In the genomic region with DNA sequence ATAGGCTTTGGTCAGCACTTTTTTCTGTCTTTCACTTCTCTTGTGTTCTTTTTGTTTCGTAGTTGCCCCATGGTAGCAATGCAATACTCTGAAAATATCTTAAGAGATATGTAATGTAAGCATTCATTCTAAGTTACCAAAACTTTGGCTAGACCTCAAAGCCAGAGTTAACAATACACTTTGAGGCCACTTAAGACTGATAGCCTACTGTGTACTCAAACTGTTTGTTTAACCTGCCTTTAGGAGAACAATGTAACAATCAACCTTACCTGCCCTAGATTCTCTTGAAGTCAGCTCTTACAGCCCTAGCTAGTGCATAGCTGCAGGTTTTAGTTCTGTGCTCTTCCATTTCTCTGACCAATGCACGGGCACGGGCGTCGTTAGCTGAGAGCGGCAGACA, we compare ENCODE assay signal across 22 mouse cellular contexts. TPM values are rescaled to one million over a fixed set of nuclear protein-coding genes. Genes with fewer than 3 reads are reported as not detected.
DNase-seq lines count a peak whose midpoint lies in the region; ATAC-seq and TF ChIP-seq lines count a peak whose summit lies in the region.
"Had no signal": no experiment of that assay in that cellular context is flagged by ENCODE, and none has a peak within 500 bp of the region (broad histone marks: within the 10 kb centered on the region; RNA-seq: fewer than 3 reads in every experiment).

No protein-coding gene starts in this region.

- 0 out of 2 replicates have a peak, but pooled peaks cover 3% of the 10 kb centered on the region for H3K36me3 ChIP-seq in lung, embryonic 16.5 days (ENCODE audit: control insufficient read depth, insufficient read depth, low read length)
- no peaks in the 10 kb centered on the region for H3K36me3 ChIP-seq in stomach, embryonic 14.5 days (ENCODE audit: control insufficient read depth, insufficient read depth, low read length)
- H3K36me3 ChIP-seq: heart, embryonic 15.5 days had no signal

- ATAC-seq in lung, embryonic 16.5 days (ENCODE audit: low read depth), result peak; percentile 45; the same call in 1 of the 2 replicates
- peak; percentile 68 for ATAC-seq in stomach, embryonic 14.5 days (ENCODE audit: insufficient number of reproducible peaks, insufficient read depth, low FRiP score, low read depth)
- ATAC-seq: CD4-positive, CD25-positive, alpha-beta regulatory T cell, adult 4 months; forebrain, embryonic 16.5 days had no signal

- no peak overlapping the region for H3K27ac ChIP-seq in lung, embryonic 16.5 days (ENCODE audit: low read length)
- 0 out of 2 replicates have a peak overlapping the region, but pooled peaks have one; percentile 79 for H3K27ac ChIP-seq in cortical plate, adult 2 months (ENCODE audit: insufficient read depth, low read length)
- H3K27ac ChIP-seq in stomach, embryonic 14.5 days (ENCODE audit: low read length), result no peak overlapping the region
- H3K27ac ChIP-seq: embryonic facial prominence, embryonic 12.5 days; heart, adult 2 months; heart, embryonic 15.5 days; hindbrain, embryonic 13.5 days had no signal

- H3K4me2 ChIP-seq in lung, embryonic 16.5 days (ENCODE audit: low read depth, low read length), result no peak overlapping the region
- H3K4me2 ChIP-seq in stomach, embryonic 14.5 days (replicated peaks; ENCODE audit: low read depth, low read length), result no peak overlapping the region
- H3K4me2 ChIP-seq: embryonic facial prominence, embryonic 12.5 days; heart, embryonic 11.5 days; heart, embryonic 15.5 days; hindbrain, embryonic 13.5 days had no signal

- no peak for TF ChIP-seq CTCF in cortical plate, adult 2 months (IDR thresholded peaks at IDR 0.05; ENCODE audit: extremely low read depth, insufficient read depth, low read length)

- no peaks in the 10 kb centered on the region for H3K27me3 ChIP-seq in lung, embryonic 16.5 days (ENCODE audit: control insufficient read depth, insufficient read depth, low read depth, low read length)
- no peaks in the 10 kb centered on the region for H3K27me3 ChIP-seq in stomach, embryonic 14.5 days (ENCODE audit: control insufficient read depth, insufficient read depth, low read length)
- H3K27me3 ChIP-seq: embryonic facial prominence, embryonic 12.5 days; heart, embryonic 15.5 days; hindbrain, embryonic 13.5 days had no signal

- TF ChIP-seq POLR2A in cortical plate, adult 2 months (IDR thresholded peaks at IDR 0.05; ENCODE audit: extremely low read depth, insufficient read depth, low read length), result no peak

- WGBS in lung, embryonic 16.5 days, result 56% methylated on average over 6 of the region's 6 CpGs
- WGBS in stomach, embryonic 14.5 days, result 71% methylated on average over 6 of the region's 6 CpGs

- no peak overlapping the region for H3K4me3 ChIP-seq in lung, embryonic 16.5 days (ENCODE audit: low read length)
- no peak overlapping the region for H3K4me3 ChIP-seq in cortical plate, adult 2 months (ENCODE audit: insufficient read depth, low read length)
- no peak overlapping the region for H3K4me3 ChIP-seq in stomach, embryonic 14.5 days (ENCODE audit: low read depth, low read length)
- H3K4me3 ChIP-seq: embryonic facial prominence, embryonic 12.5 days; heart, adult 2 months; heart, embryonic 15.5 days; hindbrain, embryonic 13.5 days had no signal

- DNase-seq in lung, postnatal 4 days, result no peak
- DNase-seq in yolk sac, embryonic 10.5 days (ENCODE audit: low spot score), result peak; percentile 38
- no peak for DNase-seq in frontal cortex, postnatal 14 days (ENCODE audit: low spot score in 2 of 2)
- DNase-seq in kidney, postnatal 4 days, result no peak
- DNase-seq: adrenal gland, adult 8-10 months; B cell, adult 2 months; cerebellum, adult 11 months; cerebellum, adult 8-10 months; cerebellum, postnatal 14 days; gastrocnemius, postnatal 14 days; heart, adult 2 months; heart, postnatal 14 days had no signal

- H3K9ac ChIP-seq in lung, embryonic 16.5 days (ENCODE audit: low read length), result no peak overlapping the region
- H3K9ac ChIP-seq in stomach, embryonic 14.5 days (replicated peaks; ENCODE audit: low read depth, low read length), result no peak overlapping the region
- H3K9ac ChIP-seq: embryonic facial prominence, embryonic 12.5 days; heart, embryonic 15.5 days; hindbrain, embryonic 13.5 days had no signal

- H3K9me3 ChIP-seq in lung, embryonic 16.5 days (ENCODE audit: control insufficient read depth, low read length), result no peaks in the 10 kb centered on the region
- no peaks in the 10 kb centered on the region for H3K9me3 ChIP-seq in stomach, embryonic 14.5 days (ENCODE audit: control insufficient read depth, low read depth, low read length)
- H3K9me3 ChIP-seq: embryonic facial prominence, embryonic 12.5 days; G1E; heart, embryonic 15.5 days; hindbrain, embryonic 13.5 days had no signal

- no peaks in the 10 kb centered on the region; the same call in 1 of the 2 replicates for H3K4me1 ChIP-seq in lung, embryonic 16.5 days (replicated peaks; ENCODE audit: control insufficient read depth, insufficient read depth, low read length)
- H3K4me1 ChIP-seq in cortical plate, adult 2 months (ENCODE audit: control insufficient read depth, insufficient read depth, low read length), result no peaks in the 10 kb centered on the region
- H3K4me1 ChIP-seq in stomach, embryonic 14.5 days (ENCODE audit: control insufficient read depth, insufficient read depth, low read length), result no peaks in the 10 kb centered on the region
- H3K4me1 ChIP-seq: embryonic facial prominence, embryonic 12.5 days; hindbrain, embryonic 13.5 days had no signal

RNA-seq across cellular contexts. Expression of a gene that starts 24.6 kb away (rescaled TPM):
- 19.8 and 23.4 TPM in 2 replicates for polyA plus RNA-seq in lung, embryonic 16.5 days (2015; fragmentation: Nextera tagmentation; extraction: Ambion mirVana)
- polyA plus RNA-seq in cortical plate, adult 2 months (2012; rRNA removed), result 17.2 and 20.1 TPM in 2 replicates
- 25.3 and 26.6 TPM in 2 replicates for polyA plus RNA-seq in stomach, embryonic 14.5 days (2014; fragmentation: Nextera tagmentation; extraction: Ambion mirVana)

RNA-seq across cellular contexts. Expression of a gene that starts 24.7 kb away (rescaled TPM):
- 40.9 and 45.1 TPM in 2 replicates for polyA plus RNA-seq in lung, embryonic 16.5 days (2015; fragmentation: Nextera tagmentation; extraction: Ambion mirVana)
- 92.4 and 97.5 TPM in 2 replicates for polyA plus RNA-seq in cortical plate, adult 2 months (2012; rRNA removed)
- 49.8 and 51.0 TPM in 2 replicates for polyA plus RNA-seq in stomach, embryonic 14.5 days (2014; fragmentation: Nextera tagmentation; extraction: Ambion mirVana)
